29 mouse cellular contexts compared by ENCODE assay signal in genomic region chr4:87859148-87859547, GRCm38 (mm10).
DNase-seq lines count a peak whose midpoint lies in the region; ATAC-seq and TF ChIP-seq lines count a peak whose summit lies in the region.
"Had no signal": no experiment of that assay in that cellular context is flagged by ENCODE, and none has a peak within 500 bp of the region (broad histone marks: within the 10 kb centered on the region; RNA-seq: fewer than 3 reads in every experiment).

No protein-coding gene starts in this region.

- TF ChIP-seq CTCF in liver, postnatal 0 days (IDR thresholded peaks at IDR 0.05; ENCODE audit: low read depth), result no peak

- H3K27me3 ChIP-seq in liver, embryonic 13.5 days, result no peaks in the 10 kb centered on the region
- H3K27me3 ChIP-seq in liver, embryonic 11.5 days (replicated peaks; ENCODE audit: control insufficient read depth, insufficient read depth, low read length), result no peaks in the 10 kb centered on the region
- H3K27me3 ChIP-seq in liver, postnatal 0 days (ENCODE audit: insufficient read depth, low read length), result no peaks in the 10 kb centered on the region
- H3K27me3 ChIP-seq in heart, embryonic 11.5 days (ENCODE audit: control insufficient read depth, insufficient read depth, low read length), result no peaks in the 10 kb centered on the region
- H3K27me3 ChIP-seq: embryonic facial prominence, embryonic 13.5 days; forebrain, embryonic 15.5 days; limb, embryonic 13.5 days; midbrain, embryonic 15.5 days; Patski; stomach, embryonic 15.5 days had no signal

- peak; percentile 36; the same call in 1 of the 2 replicates for ATAC-seq in liver, embryonic 13.5 days (ENCODE audit: low read depth)
- ATAC-seq in liver, embryonic 11.5 days (replicated peaks; ENCODE audit: low FRiP score), result no peak
- peak; percentile 48 for ATAC-seq in CD4-positive, CD25-positive, alpha-beta regulatory T cell, adult 4 months
- ATAC-seq in liver, postnatal 0 days, result no peak
- no peak for ATAC-seq in heart, embryonic 11.5 days (replicated peaks; ENCODE audit: insufficient number of reproducible peaks, low FRiP score, low TSS enrichment)
- ATAC-seq: forebrain, embryonic 15.5 days; lung, postnatal 0 days; midbrain, embryonic 15.5 days; Patski had no signal

- no peak overlapping the region for H3K4me3 ChIP-seq in liver, embryonic 13.5 days (replicated peaks)
- no peak overlapping the region for H3K4me3 ChIP-seq in liver, embryonic 11.5 days (ENCODE audit: low read depth, low read length)
- no peak overlapping the region for H3K4me3 ChIP-seq in liver, postnatal 0 days (ENCODE audit: low read depth, low read length)
- no peak overlapping the region for H3K4me3 ChIP-seq in heart, embryonic 11.5 days (ENCODE audit: low read depth, low read length)
- H3K4me3 ChIP-seq: embryonic facial prominence, embryonic 13.5 days; forebrain, embryonic 10.5 days; forebrain, embryonic 15.5 days; heart, embryonic 10.5 days; limb, embryonic 13.5 days; midbrain, embryonic 10.5 days; midbrain, embryonic 15.5 days; stomach, embryonic 15.5 days had no signal

- H3K36me3 ChIP-seq in liver, embryonic 13.5 days, result no peaks in the 10 kb centered on the region
- no peaks in the 10 kb centered on the region for H3K36me3 ChIP-seq in liver, embryonic 11.5 days (ENCODE audit: control insufficient read depth, insufficient read depth, low read length)
- H3K36me3 ChIP-seq in liver, postnatal 0 days (replicated peaks; ENCODE audit: insufficient read depth, low read length), result no peaks in the 10 kb centered on the region
- no peaks in the 10 kb centered on the region for H3K36me3 ChIP-seq in heart, embryonic 11.5 days (ENCODE audit: control insufficient read depth, insufficient read depth, low read length)
- H3K36me3 ChIP-seq: embryonic facial prominence, embryonic 13.5 days; heart, embryonic 10.5 days; limb, embryonic 13.5 days; midbrain, embryonic 15.5 days; stomach, embryonic 15.5 days had no signal

- no peak overlapping the region for H3K27ac ChIP-seq in liver, embryonic 13.5 days
- H3K27ac ChIP-seq in liver, embryonic 11.5 days (ENCODE audit: low read depth, low read length), result no peak overlapping the region
- no peak overlapping the region for H3K27ac ChIP-seq in liver, postnatal 0 days (ENCODE audit: low read depth)
- H3K27ac ChIP-seq in heart, embryonic 11.5 days (ENCODE audit: low read depth, low read length), result no peak overlapping the region
- H3K27ac ChIP-seq: embryonic facial prominence, embryonic 13.5 days; forebrain, embryonic 10.5 days; forebrain, embryonic 15.5 days; heart, embryonic 10.5 days; hindbrain, embryonic 14.5 days; limb, embryonic 13.5 days; macrophage; midbrain, embryonic 10.5 days; midbrain, embryonic 15.5 days; stomach, embryonic 15.5 days had no signal

- H3K4me2 ChIP-seq in liver, embryonic 13.5 days, result no peak overlapping the region
- H3K4me2 ChIP-seq in liver, embryonic 11.5 days, result no peak overlapping the region
- H3K4me2 ChIP-seq in liver, postnatal 0 days (ENCODE audit: low read depth, low read length), result no peak overlapping the region
- H3K4me2 ChIP-seq in heart, embryonic 11.5 days, result no peak overlapping the region
- H3K4me2 ChIP-seq: embryonic facial prominence, embryonic 13.5 days; forebrain, embryonic 15.5 days; hindbrain, embryonic 14.5 days; limb, embryonic 13.5 days; midbrain, embryonic 15.5 days; stomach, embryonic 15.5 days had no signal

- no peak for DNase-seq in liver, embryonic 13.5 days
- no peak for DNase-seq in liver, embryonic 11.5 days (ENCODE audit: low spot score)
- peak; percentile 6 for DNase-seq in T-cell, adult 2 months (ENCODE audit: low spot score)
- no peak for DNase-seq in liver, postnatal 0 days
- no peak for DNase-seq in spleen, postnatal 14 days (ENCODE audit: low spot score in 2 of 2)
- no peak for DNase-seq in right cerebral cortex, adult 18-20 months
- DNase-seq: adrenal gland, postnatal 36 days; cerebellum, adult 18-20 months; cerebellum, postnatal 14 days; gastrocnemius, postnatal 25 days; heart, adult 11 months; heart, postnatal 36 days; kidney, adult 18-20 months; kidney, postnatal 36 days; lung, adult 18-20 months had no signal

- 16% methylated on average over 4 of the region's 4 CpGs for WGBS in liver, embryonic 13.5 days (ENCODE audit: insufficient replicate concordance)
- 51% methylated on average over 4 of the region's 4 CpGs for WGBS in liver, embryonic 11.5 days
- WGBS in liver, postnatal 0 days (ENCODE audit: insufficient replicate concordance), result 44% methylated on average over 4 of the region's 4 CpGs
- 58% methylated on average over 4 of the region's 4 CpGs for WGBS in heart, embryonic 11.5 days (ENCODE audit: insufficient replicate concordance)

- peak; percentile 85 for TF ChIP-seq EP300 in liver, postnatal 0 days (IDR thresholded peaks at IDR 0.05; ENCODE audit: low read depth)

- no peaks in the 10 kb centered on the region for H3K9me3 ChIP-seq in liver, embryonic 13.5 days (replicated peaks)
- no peaks in the 10 kb centered on the region for H3K9me3 ChIP-seq in liver, embryonic 11.5 days (ENCODE audit: control insufficient read depth, low read length)
- no peaks in the 10 kb centered on the region for H3K9me3 ChIP-seq in liver, postnatal 0 days (ENCODE audit: low read length)
- H3K9me3 ChIP-seq in heart, embryonic 11.5 days (replicated peaks; ENCODE audit: control insufficient read depth, low read length), result no peaks in the 10 kb centered on the region
- H3K9me3 ChIP-seq: embryonic facial prominence, embryonic 13.5 days; forebrain, embryonic 10.5 days; forebrain, embryonic 15.5 days; heart, embryonic 10.5 days; limb, embryonic 13.5 days; midbrain, embryonic 10.5 days; midbrain, embryonic 15.5 days; stomach, embryonic 15.5 days had no signal

- H3K4me1 ChIP-seq in liver, embryonic 13.5 days (replicated peaks), result peaks cover 24% of the 10 kb centered on the region
- H3K4me1 ChIP-seq in liver, embryonic 11.5 days (replicated peaks; ENCODE audit: control insufficient read depth, insufficient read depth, low read length), result no peaks in the 10 kb centered on the region; the same call in none of the 2 replicates
- H3K4me1 ChIP-seq in liver, postnatal 0 days (ENCODE audit: insufficient read depth), result peaks cover 4% of the 10 kb centered on the region; the same call in 1 of the 2 replicates
- no peaks in the 10 kb centered on the region for H3K4me1 ChIP-seq in heart, embryonic 11.5 days (ENCODE audit: control insufficient read depth, insufficient read depth, low read length)
- H3K4me1 ChIP-seq: forebrain, embryonic 10.5 days; forebrain, embryonic 15.5 days; heart, embryonic 10.5 days; midbrain, embryonic 10.5 days; stomach, embryonic 15.5 days had no signal

- no peak overlapping the region for H3K9ac ChIP-seq in liver, embryonic 13.5 days
- H3K9ac ChIP-seq in liver, embryonic 11.5 days (ENCODE audit: low read depth, low read length), result no peak overlapping the region
- H3K9ac ChIP-seq in liver, postnatal 0 days (replicated peaks), result no peak overlapping the region
- H3K9ac ChIP-seq in heart, embryonic 11.5 days (ENCODE audit: low read depth, low read length), result no peak overlapping the region
- H3K9ac ChIP-seq: embryonic facial prominence, embryonic 13.5 days; forebrain, embryonic 15.5 days; hindbrain, embryonic 14.5 days; limb, embryonic 13.5 days; midbrain, embryonic 15.5 days; stomach, embryonic 15.5 days had no signal

Comparison
In these comparisons a context has a peak if more than half of its experiments do, and no peak if none do; other contexts are left out.
1. ATAC-seq: peak in liver, embryonic 13.5 days (single experiment) and CD4-positive, CD25-positive, alpha-beta regulatory T cell, adult 4 months (single experiment); none in liver, embryonic 11.5 days (single experiment), liver, postnatal 0 days (single experiment) and heart, embryonic 11.5 days (single experiment).